Mouse (Mus musculus) brain, adult 2 months (tissue): ENCODE measurements around the gene Capzb.

ENCODE experiments used
- DNase-seq: peaks from one replicate; pipeline ENCODE4 v3.0.0; 2011; ENCODE audit warnings: low read depth, low spot score

Gene Capzb

GRCm38 (mm10) chr4:139192499-139193175 is at the start of gene Capzb:
Gene Capzb, plus strand, starts transcription at chr4:139192899.
- peak; percentile 97 for DNase-seq

- DNase-seq = no peak
Observed at GRCm38 (mm10) chr4:139142985-139143384, 49.7 kb upstream of the Capzb start.

GRCm38 (mm10) chr4:139144577-139144976 is 48.1 kb upstream of the Capzb start:
- no peak for DNase-seq

- no peak for DNase-seq
Observed at GRCm38 (mm10) chr4:139145156-139145555, 47.5 kb upstream of the Capzb start.

- DNase-seq = peak; percentile 79
Observed at GRCm38 (mm10) chr4:139146760-139147159, 45.9 kb upstream of the Capzb start.

GRCm38 (mm10) chr4:139151370-139151769 is 41.3 kb upstream of the Capzb start:
- no peak for DNase-seq

GRCm38 (mm10) chr4:139154576-139155307 is 38.0 kb upstream of the Capzb start:
- no peak for DNase-seq

- no peak for DNase-seq
Observed at GRCm38 (mm10) chr4:139156538-139156937, 36.2 kb upstream of the Capzb start.

GRCm38 (mm10) chr4:139158350-139158749 is 34.3 kb upstream of the Capzb start:
- DNase-seq = no peak

- no peak for DNase-seq
Observed at GRCm38 (mm10) chr4:139161076-139161475, 31.6 kb upstream of the Capzb start.

- no peak for DNase-seq
Observed at GRCm38 (mm10) chr4:139164082-139164481, 28.6 kb upstream of the Capzb start.

GRCm38 (mm10) chr4:139165259-139165658 is 27.4 kb upstream of the Capzb start:
- DNase-seq = no peak

- no peak for DNase-seq
Observed at GRCm38 (mm10) chr4:139166244-139166643, 26.5 kb upstream of the Capzb start.

GRCm38 (mm10) chr4:139167107-139167506 is 25.6 kb upstream of the Capzb start:
- no peak for DNase-seq

- DNase-seq = no peak
Observed at GRCm38 (mm10) chr4:139168985-139169747, 23.5 kb upstream of the Capzb start.

- DNase-seq = no peak
Observed at GRCm38 (mm10) chr4:139169748-139170279, 22.9 kb upstream of the Capzb start.

GRCm38 (mm10) chr4:139175061-139175971 is 17.4 kb upstream of the Capzb start:
- peak; percentile 47 for DNase-seq

GRCm38 (mm10) chr4:139176023-139176422 is 16.7 kb upstream of the Capzb start:
- no peak for DNase-seq

- no peak for DNase-seq
Observed at GRCm38 (mm10) chr4:139177921-139178320, 14.8 kb upstream of the Capzb start.

- no peak for DNase-seq
Observed at GRCm38 (mm10) chr4:139178377-139178776, 14.3 kb upstream of the Capzb start.

- DNase-seq = no peak
Observed at GRCm38 (mm10) chr4:139179218-139179617, 13.5 kb upstream of the Capzb start.
